Mouse (Mus musculus) MEL (cell line): ENCODE data around the gene Slc18a3.

ENCODE experiments used
- CHD2 ChIP-seq: IDR thresholded peaks from 2 replicates; pipeline ENCODE4 v1.6.1; 2011; ENCODE audit warnings: low read length, improper control_type of control experiment
- CTCF ChIP-seq, 3 experiments: IDR thresholded peaks in 2 of 3; conservative IDR thresholded peaks in 1 of 3; 2 replicates each; pipeline ENCODE4 v1.5.1; 2011 to 2012; ENCODE audit warnings: low read length in 3 of 3, low read depth in 2 of 3, mild to moderate bottlenecking in 2 of 3, improper control_type of control experiment in 1 of 3, inconsistent platforms in 1 of 3, mixed read lengths in 1 of 3, moderate library complexity in 1 of 3; ENCODE audit not compliant: control insufficient read depth in 1 of 3, insufficient read depth in 1 of 3, poor library complexity in 1 of 3, severe bottlenecking in 1 of 3
- EP300 ChIP-seq, 2 experiments: IDR thresholded peaks; 2 replicates each; pipeline ENCODE4 v1.6.1; 2011; ENCODE audit warnings: improper control_type of control experiment in 2 of 2, low read length in 2 of 2, low read depth in 1 of 2, mild to moderate bottlenecking in 1 of 2
- GABPA ChIP-seq: IDR thresholded peaks from 2 replicates; pipeline ENCODE4 v1.6.1; 2012; ENCODE audit warnings: low read depth, mild to moderate bottlenecking, inconsistent platforms, low read length, improper control_type of control experiment, moderate library complexity
- MXI1 ChIP-seq: IDR thresholded peaks from 2 replicates; pipeline ENCODE4 v1.6.1; 2011; ENCODE audit warnings: mild to moderate bottlenecking, low read depth, low read length, improper control_type of control experiment
- POLR2A ChIP-seq, 2 experiments: IDR thresholded peaks; 2 replicates each; pipeline ENCODE4 v1.6.1; 2011 to 2012; ENCODE audit warnings: low read length in 2 of 2, mild to moderate bottlenecking in 2 of 2, control low read depth in 1 of 2, improper control_type of control experiment in 1 of 2, low read depth in 1 of 2, moderate library complexity in 1 of 2; ENCODE audit not compliant: control insufficient read depth in 1 of 2, insufficient read depth in 1 of 2, poor library complexity in 1 of 2
- POLR2AphosphoS2 ChIP-seq: IDR thresholded peaks from 2 replicates; pipeline ENCODE4 v1.6.1; 2011; ENCODE audit warnings: low read length, improper control_type of control experiment
- SIN3A ChIP-seq: IDR thresholded peaks from 2 replicates; pipeline ENCODE4 v1.6.1; 2012; ENCODE audit warnings: low read length, improper control_type of control experiment, inconsistent platforms
- SMC3 ChIP-seq: IDR thresholded peaks from 2 replicates; pipeline ENCODE4 v1.6.1; 2011; ENCODE audit warnings: low read depth, low read length, improper control_type of control experiment
- TBP ChIP-seq: IDR thresholded peaks from 2 replicates; pipeline ENCODE4 v1.8.0; 2011; ENCODE audit warnings: low read depth, low read length, improper control_type of control experiment
- USF1 ChIP-seq: IDR thresholded peaks from 2 replicates; pipeline ENCODE4 v1.6.1; 2014; ENCODE audit warnings: low read depth, mild to moderate bottlenecking, inconsistent platforms, low read length, improper control_type of control experiment, moderate library complexity
- ZC3H11A ChIP-seq: IDR thresholded peaks from 2 replicates; pipeline ENCODE4 v1.6.1; 2012; ENCODE audit warnings: low read depth, mild to moderate bottlenecking, inconsistent platforms, low read length, improper control_type of control experiment

- TF ChIP-seq EP300 (IDR thresholded peaks at IDR 0.05; ENCODE audit: low read depth in 1 of 2, low read length in 2 of 2), result no peak
- TF ChIP-seq SMC3, result no peak
- TF ChIP-seq CTCF (IDR thresholded peaks at IDR 0.05 in 2 of 3, conservative IDR thresholded peaks at IDR 0.05 in 1 of 3; ENCODE audit: control insufficient read depth in 1 of 3, insufficient read depth in 1 of 3, low read depth in 2 of 3, low read length in 3 of 3, poor library complexity in 1 of 3, severe bottlenecking in 1 of 3), result no peak
- no peak for TF ChIP-seq POLR2AphosphoS2
- no peak for TF ChIP-seq POLR2A (IDR thresholded peaks at IDR 0.05; ENCODE audit: control insufficient read depth in 1 of 2, insufficient read depth in 1 of 2, low read depth in 1 of 2, low read length in 2 of 2, poor library complexity in 1 of 2)
- no peak for TF ChIP-seq MXI1
- no peak for TF ChIP-seq CHD2
- no peak for TF ChIP-seq GABPA
- no peak for TF ChIP-seq SIN3A
- TF ChIP-seq TBP, result no peak
- TF ChIP-seq USF1, result no peak
- TF ChIP-seq ZC3H11A, result no peak
These were observed 35.5 kb downstream of the Slc18a3 start for GRCm38 (mm10) chr14:32429030-32429602.
